ENCODE assay signal across 8 mouse cellular contexts in the genomic region with DNA sequence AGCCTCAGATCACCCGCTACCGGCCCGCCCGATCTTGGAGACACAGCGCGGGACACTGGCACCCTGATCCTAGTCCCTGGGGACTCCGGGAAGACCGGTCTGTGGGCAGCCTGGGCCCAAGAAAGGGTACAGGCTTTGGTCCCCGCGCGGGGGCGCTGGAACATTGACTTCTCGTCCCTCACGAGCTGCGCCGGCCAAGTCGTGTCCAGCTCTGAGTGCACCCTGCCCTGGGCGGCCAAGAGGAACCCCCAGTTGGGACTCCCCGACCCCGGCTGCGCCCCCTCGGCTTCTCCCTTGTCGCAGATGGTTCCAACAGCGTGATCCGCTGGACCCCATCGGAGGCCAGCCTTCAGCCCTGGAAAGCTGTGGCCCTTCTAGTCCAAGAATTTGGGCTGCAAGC. TPM values are rescaled to one million over a fixed set of nuclear protein-coding genes. Genes with fewer than 3 reads are reported as not detected.
DNase-seq lines count a peak whose midpoint lies in the region; ATAC-seq lines count a peak whose summit lies in the region.

Lyzl4 (minus strand) TSS at position 96 of the 400 bp plus-strand sequence.

- DNase-seq in Muller cell, postnatal 12 days (ENCODE audit: inconsistent ontology term), result peak; percentile 85
- peak; percentile 94 to 95 for DNase-seq in cerebellum, postnatal 10 days
- DNase-seq in gastrocnemius, adult 18-20 months (ENCODE audit: low spot score), result peak; percentile 74
- peak; percentile 53 for DNase-seq in left cerebral cortex, adult 11 months (ENCODE audit: low spot score)
- peak; percentile 90 for DNase-seq in lung, postnatal 36 days
- peak; percentile 81 for DNase-seq in right cerebral cortex, adult 18-20 months
- peak; percentile 72 to 90 for DNase-seq in urinary bladder, adult 18-20 months (ENCODE audit: low spot score in 2 of 2)

- WGBS in hindbrain, embryonic 15.5 days, result 0% methylated on average over 26 of the region's 26 CpGs

- H3K36me3 ChIP-seq in hindbrain, embryonic 15.5 days, result no peaks in the 10 kb centered on the region

- H3K4me3 ChIP-seq in hindbrain, embryonic 15.5 days, result peak within 1 kb of the TSS; percentile 49

- H3K9ac ChIP-seq in hindbrain, embryonic 15.5 days, result peak within 1 kb of the TSS; percentile 44

- peak; percentile 77 for ATAC-seq in hindbrain, embryonic 15.5 days (ENCODE audit: low FRiP score, low read depth)

- H3K27me3 ChIP-seq in hindbrain, embryonic 15.5 days, result peaks cover 44% of the 10 kb centered on the region

- peaks cover 24% of the 10 kb centered on the region for H3K4me1 ChIP-seq in hindbrain, embryonic 15.5 days (replicated peaks)

- no peak within 1 kb of the TSS for H3K27ac ChIP-seq in hindbrain, embryonic 15.5 days (replicated peaks)

- H3K9me3 ChIP-seq in hindbrain, embryonic 15.5 days, result no peaks in the 10 kb centered on the region

- H3K4me2 ChIP-seq in hindbrain, embryonic 15.5 days, result peak within 1 kb of the TSS; percentile 84

RNA-seq across cellular contexts. Expression of gene Lyzl4, which starts in this region (rescaled TPM):
- not detected for total RNA-seq in gastrocnemius, adult 18-20 months (2021)
- 0.26 TPM in 1 of 2 replicates, not detected in the other for polyA plus RNA-seq in hindbrain, embryonic 15.5 days (2015; fragmentation: Nextera tagmentation; extraction: Ambion mirVana)

Comparison
In these comparisons a context has a peak if more than half of its experiments do, and no peak if none do; other contexts are left out.
1. Peak in DNase-seq in gastrocnemius, adult 18-20 months; RNA of the gene not detected or under 1 TPM.
2. Peak in ATAC-seq, H3K4me3 ChIP-seq, H3K9ac ChIP-seq and H3K4me2 ChIP-seq in hindbrain, embryonic 15.5 days; RNA of the gene not detected or under 1 TPM.